ENCODE assay signal across 13 mouse cellular contexts in genomic region chr4:136808478-136808877, GRCm38 (mm10). TPM values are rescaled to one million over a fixed set of nuclear protein-coding genes. Genes with fewer than 3 reads are reported as not detected.
DNase-seq lines count a peak whose midpoint lies in the region; ATAC-seq and TF ChIP-seq lines count a peak whose summit lies in the region.
"Had no signal": no experiment of that assay in that cellular context is flagged by ENCODE, and none has a peak within 500 bp of the region (broad histone marks: within the 10 kb centered on the region; RNA-seq: fewer than 3 reads in every experiment).

No protein-coding gene starts in this region.

- H3K27ac ChIP-seq in limb, embryonic 15.5 days = 0 out of 2 replicates have a peak overlapping the region, but pooled peaks have one; percentile 18
- no peak overlapping the region for H3K27ac ChIP-seq in limb, embryonic 10.5 days
- H3K27ac ChIP-seq in ES-E14 (ENCODE audit: insufficient read depth, low read depth, low read length, poor library complexity, severe bottlenecking) = no peak overlapping the region
- peak overlapping the region; percentile 72 for H3K27ac ChIP-seq in embryonic facial prominence, embryonic 13.5 days
- peak overlapping the region; percentile 64 for H3K27ac ChIP-seq in midbrain, embryonic 12.5 days (replicated peaks)
- H3K27ac ChIP-seq: embryonic facial prominence, embryonic 15.5 days had no signal

- 0 out of 2 replicates have a peak, but pooled peaks cover 4% of the 10 kb centered on the region for H3K27me3 ChIP-seq in limb, embryonic 15.5 days
- H3K27me3 ChIP-seq in limb, embryonic 10.5 days (ENCODE audit: low read depth, poor library complexity, severe bottlenecking) = 0 out of 2 replicates have a peak, but pooled peaks cover 4% of the 10 kb centered on the region
- H3K27me3 ChIP-seq in embryonic facial prominence, embryonic 13.5 days = no peaks in the 10 kb centered on the region
- no peaks in the 10 kb centered on the region for H3K27me3 ChIP-seq in midbrain, embryonic 12.5 days
- H3K27me3 ChIP-seq: embryonic facial prominence, embryonic 15.5 days had no signal

- no peaks in the 10 kb centered on the region for H3K9me3 ChIP-seq in limb, embryonic 15.5 days
- H3K9me3 ChIP-seq in limb, embryonic 10.5 days (replicated peaks) = no peaks in the 10 kb centered on the region
- H3K9me3 ChIP-seq in ES-E14 (ENCODE audit: control insufficient read depth, insufficient read depth, low read depth, low read length) = no peaks in the 10 kb centered on the region
- no peaks in the 10 kb centered on the region for H3K9me3 ChIP-seq in embryonic facial prominence, embryonic 13.5 days
- H3K9me3 ChIP-seq in midbrain, embryonic 12.5 days = no peaks in the 10 kb centered on the region
- H3K9me3 ChIP-seq: embryonic facial prominence, embryonic 15.5 days; G1E had no signal

- H3K4me3 ChIP-seq in limb, embryonic 15.5 days = no peak overlapping the region
- no peak overlapping the region for H3K4me3 ChIP-seq in limb, embryonic 10.5 days
- no peak overlapping the region for H3K4me3 ChIP-seq in ES-E14 (ENCODE audit: insufficient read depth in 1 of 2, low read depth in 1 of 2, low read length in 2 of 2, poor library complexity in 1 of 2, severe bottlenecking in 1 of 2)
- no peak overlapping the region for H3K4me3 ChIP-seq in embryonic facial prominence, embryonic 13.5 days
- H3K4me3 ChIP-seq in midbrain, embryonic 12.5 days = no peak overlapping the region
- H3K4me3 ChIP-seq: embryonic facial prominence, embryonic 15.5 days had no signal

- 33% methylated on average over 11 of the region's 11 CpGs for WGBS in limb, embryonic 15.5 days
- 33% methylated on average over 11 of the region's 11 CpGs for WGBS in limb, embryonic 10.5 days
- 26% methylated on average over 11 of the region's 11 CpGs for WGBS in embryonic facial prominence, embryonic 13.5 days
- WGBS in midbrain, embryonic 12.5 days = 19% methylated on average over 11 of the region's 11 CpGs

- H3K4me2 ChIP-seq in limb, embryonic 15.5 days = no peak overlapping the region
- no peak overlapping the region for H3K4me2 ChIP-seq in embryonic facial prominence, embryonic 13.5 days
- H3K4me2 ChIP-seq in midbrain, embryonic 12.5 days (replicated peaks) = no peak overlapping the region
- H3K4me2 ChIP-seq: embryonic facial prominence, embryonic 15.5 days; liver, embryonic 11.5 days had no signal

- ATAC-seq in limb, embryonic 15.5 days (ENCODE audit: insufficient number of reproducible peaks, low FRiP score, low TSS enrichment, low read depth) = no peak
- no peak for ATAC-seq in embryonic facial prominence, embryonic 13.5 days (ENCODE audit: insufficient number of reproducible peaks, insufficient read depth, low FRiP score, low TSS enrichment, low read depth)
- ATAC-seq in midbrain, embryonic 12.5 days (ENCODE audit: low FRiP score, low read depth) = no peak
- ATAC-seq: intestine, postnatal 0 days had no signal

- H3K36me3 ChIP-seq in limb, embryonic 15.5 days = no peaks in the 10 kb centered on the region
- H3K36me3 ChIP-seq in limb, embryonic 10.5 days = peaks cover 4% of the 10 kb centered on the region; the same call in 1 of the 2 replicates
- no peaks in the 10 kb centered on the region for H3K36me3 ChIP-seq in ES-E14 (ENCODE audit: control insufficient read depth, insufficient read depth, low read length, poor library complexity, severe bottlenecking)
- H3K36me3 ChIP-seq in embryonic facial prominence, embryonic 13.5 days = no peaks in the 10 kb centered on the region
- peaks cover 9% of the 10 kb centered on the region; the same call in 1 of the 2 replicates for H3K36me3 ChIP-seq in midbrain, embryonic 12.5 days
- H3K36me3 ChIP-seq: embryonic facial prominence, embryonic 15.5 days; G1E had no signal

- no peak for DNase-seq in limb, embryonic 10.5 days (ENCODE audit: low spot score)
- DNase-seq in ES-E14 (ENCODE audit: low read depth, low spot score) = no peak
- no peak for DNase-seq in left cerebral cortex, adult 18-20 months (ENCODE audit: low spot score in 2 of 2)
- no peak for DNase-seq in kidney, postnatal 10 days
- DNase-seq: adrenal gland, adult 8-10 months; cerebellum, adult 11 months had no signal

- no peak overlapping the region for H3K9ac ChIP-seq in limb, embryonic 15.5 days
- no peak overlapping the region for H3K9ac ChIP-seq in ES-E14 (ENCODE audit: insufficient read depth, low read depth, low read length, poor library complexity, severe bottlenecking)
- 0 out of 2 replicates have a peak overlapping the region, but pooled peaks have one; percentile 32 for H3K9ac ChIP-seq in embryonic facial prominence, embryonic 13.5 days
- peak overlapping the region; percentile 28; the same call in 1 of the 2 replicates for H3K9ac ChIP-seq in midbrain, embryonic 12.5 days (replicated peaks)
- H3K9ac ChIP-seq: embryonic facial prominence, embryonic 15.5 days had no signal

- peaks cover 59% of the 10 kb centered on the region for H3K4me1 ChIP-seq in limb, embryonic 15.5 days
- H3K4me1 ChIP-seq in limb, embryonic 10.5 days = peaks cover 63% of the 10 kb centered on the region
- H3K4me1 ChIP-seq in ES-E14 (ENCODE audit: control insufficient read depth in 2 of 2, insufficient read depth in 2 of 2, low read length in 2 of 2, poor library complexity in 1 of 2) = peaks cover 4 to 28% of the 10 kb centered on the region in 2 experiments; a peak in 2 of 4 replicates
- H3K4me1 ChIP-seq in embryonic facial prominence, embryonic 13.5 days = peaks cover 56% of the 10 kb centered on the region
- H3K4me1 ChIP-seq in midbrain, embryonic 12.5 days = peaks cover 88% of the 10 kb centered on the region

- in situ Hi-C loops in ES-E14 (cut with MboI; ENCODE audit: low sequenced_read_pairs in 2 of 2, unreplicated experiment in 2 of 2) = no loop called here

TF ChIP-seq in ES-E14, 5 proteins besides CTCF, POLR2A, EP300 and RAD21:
- TF ChIP-seq MAFK (IDR thresholded peaks at IDR 0.05; ENCODE audit: insufficient read depth, low read depth, low read length) (0 out of 2 replicates have a peak, but pooled peaks have one; percentile 16), HCFC1 (IDR thresholded peaks at IDR 0.05; ENCODE audit: borderline replicate concordance, insufficient read depth, low read length) (no peak), ZNF384 (IDR thresholded peaks at IDR 0.05; ENCODE audit: low read depth, low read length) (no peak)
TF ChIP-seq in ES-E14: peak in this region for 1.

RNA-seq across cellular contexts. Expression of gene Ephb2, which starts 27.3 kb away (rescaled TPM):
- polyA plus RNA-seq in limb, embryonic 15.5 days (2015; fragmentation: Nextera tagmentation; extraction: Ambion mirVana) = 7.3 and 11.3 TPM in 2 replicates
- 9.6 and 10.8 TPM in 2 replicates for polyA plus RNA-seq in limb, embryonic 10.5 days (2016; fragmentation: Nextera tagmentation; extraction: Ambion mirVana)
- 15.5 and 37.5 TPM in 2 replicates for total RNA-seq in ES-E14 (2012; rRNA removed)
- polyA plus RNA-seq in embryonic facial prominence, embryonic 13.5 days (2015; fragmentation: Nextera tagmentation; extraction: Ambion mirVana) = 7.9 and 13.3 TPM in 2 replicates
- polyA plus RNA-seq in midbrain, embryonic 12.5 days (2016; fragmentation: Nextera tagmentation; extraction: Ambion mirVana) = 39.8 and 40.0 TPM in 2 replicates
- 10 to 100 TPM; 14.9 to 16.1 TPM for total RNA-seq in left cerebral cortex, adult 18-20 months (2021)

Comparison
In these comparisons a context has a peak if more than half of its experiments do, and no peak if none do; other contexts are left out.
1. H3K27ac ChIP-seq: peak in limb, embryonic 15.5 days (single experiment), embryonic facial prominence, embryonic 13.5 days (single experiment) and midbrain, embryonic 12.5 days (single experiment); none in limb, embryonic 10.5 days (single experiment) and ES-E14 (single experiment).
2. H3K9ac ChIP-seq: peak in embryonic facial prominence, embryonic 13.5 days (single experiment) and midbrain, embryonic 12.5 days (single experiment); none in limb, embryonic 15.5 days (single experiment) and ES-E14 (single experiment).